Mouse (Mus musculus): Measurements from ENCODE around the gene Gpr6.

The Gpr6 gene

DNA sequence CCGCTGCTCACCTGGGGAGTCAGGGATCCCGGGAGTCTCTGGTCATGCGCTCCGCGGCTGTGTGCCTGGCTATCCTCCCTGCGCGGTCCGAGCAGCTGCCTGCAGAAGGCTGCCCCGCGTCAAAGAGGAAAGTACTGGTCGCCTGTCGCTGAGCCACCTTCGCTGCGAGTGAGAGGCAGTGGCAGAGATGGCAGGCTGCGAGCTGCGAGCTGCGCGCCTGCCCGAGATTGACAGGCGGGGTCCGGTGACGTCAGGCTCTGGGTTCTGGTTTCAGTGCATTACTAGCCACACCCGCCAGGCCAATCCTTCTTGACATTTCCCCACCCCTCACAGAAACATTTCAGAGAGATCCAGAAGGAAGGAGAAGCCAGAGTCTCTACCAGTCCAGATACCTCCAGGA is at the start of gene Gpr6:
TSS of gene Gpr6 (minus strand) at position 170 of the 400 bp plus-strand sequence.
- DNase-seq: no peak

DNA sequence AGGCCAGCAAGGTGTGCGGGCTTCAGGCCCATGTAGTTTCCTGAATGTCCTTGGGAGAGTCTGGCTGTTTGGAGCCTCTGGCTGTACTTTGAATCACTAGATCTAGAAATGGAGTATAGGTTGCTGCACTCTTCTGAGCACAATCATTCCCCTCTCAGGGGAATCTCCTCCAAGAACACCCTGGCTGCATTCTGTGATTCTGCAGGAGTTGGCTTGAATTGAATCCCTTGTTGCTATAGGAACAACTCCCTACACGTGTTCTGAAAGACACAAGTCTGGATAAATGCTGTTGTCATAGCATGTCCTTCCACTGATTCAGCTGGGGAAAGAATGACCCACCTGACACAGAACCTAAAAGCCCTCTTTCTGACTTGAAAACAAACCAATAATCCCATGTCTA is 28.0 kb upstream of the Gpr6 start:
- DNase-seq: no peak

GRCm38 (mm10) chr10:41098137-41098536 is 26.1 kb upstream of the Gpr6 start:
- DNase-seq: no peak

GRCm38 (mm10) chr10:41088852-41089251 is 16.8 kb upstream of the Gpr6 start:
- no peak for DNase-seq

GRCm38 (mm10) chr10:41071696-41072095 is 389 bp downstream of the Gpr6 start:
- DNase-seq: no peak

- DNase-seq: no peak
Measured at GRCm38 (mm10) chr10:41070693-41071651, 1.1 kb downstream of the Gpr6 start.

GRCm38 (mm10) chr10:41060250-41060831 is 11.7 kb downstream of the Gpr6 start:
- no peak for DNase-seq

DNA sequence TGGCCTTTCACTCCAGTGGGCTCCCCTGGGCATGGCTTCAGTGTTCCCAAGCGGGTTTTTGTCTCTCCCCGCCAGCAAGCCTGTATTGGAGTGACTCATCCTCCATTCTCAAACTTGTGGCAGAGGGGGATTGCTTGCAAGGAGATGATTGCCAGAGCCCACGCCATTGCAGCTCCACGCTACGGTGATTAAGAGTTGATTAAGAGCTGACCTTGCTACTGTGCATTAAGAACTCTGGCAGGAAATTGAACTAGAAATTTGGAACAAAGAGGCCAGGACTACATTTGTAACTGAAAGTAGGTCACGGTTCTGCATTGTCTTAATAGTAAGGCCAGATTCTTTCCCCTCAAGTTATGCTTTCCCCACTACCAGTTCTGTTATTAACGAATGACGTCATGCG is 16.5 kb downstream of the Gpr6 start:
- DNase-seq: no peak

DNA sequence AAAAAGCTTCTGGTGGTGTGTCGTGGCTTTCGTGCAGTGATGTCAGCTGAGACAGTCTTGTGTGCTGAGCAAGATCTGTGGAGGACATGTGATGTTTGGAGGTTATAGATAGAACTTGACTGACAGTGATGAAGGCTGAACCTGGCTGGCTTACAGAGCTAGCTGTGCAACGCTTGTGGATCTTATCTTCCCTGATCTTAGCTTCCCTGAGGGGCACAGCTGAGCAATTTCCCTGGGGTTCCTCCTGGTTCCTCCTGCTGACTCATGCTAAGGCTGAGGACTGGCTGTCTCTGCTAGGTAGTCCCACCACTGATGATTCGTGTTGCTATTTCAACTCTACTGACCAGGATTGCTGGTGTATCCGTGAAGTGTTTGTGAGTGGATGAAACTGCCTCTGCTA is 18.1 kb downstream of the Gpr6 start:
- DNase-seq: no peak

DNA sequence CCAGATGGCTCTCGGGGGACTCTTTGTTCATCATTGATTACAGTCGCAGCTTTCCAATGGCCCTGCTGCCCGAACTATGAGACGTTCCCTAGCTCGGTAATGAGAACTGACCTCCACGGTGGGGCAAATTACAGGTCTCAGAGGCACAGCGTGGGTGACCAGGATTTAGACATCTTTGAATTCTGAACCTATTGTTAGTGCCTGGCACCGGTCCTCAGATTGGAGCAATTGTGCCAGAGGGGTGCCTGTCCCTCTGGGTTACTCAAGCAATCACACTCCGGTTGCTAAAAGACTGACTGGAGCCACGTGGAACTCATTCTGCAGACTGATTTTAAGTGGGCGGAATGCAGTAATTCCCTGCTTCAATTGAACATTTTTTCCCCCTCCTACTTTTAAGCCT is 29.8 kb downstream of the Gpr6 start:
- no peak for DNase-seq

GRCm38 (mm10) chr10:41041478-41041877 is 30.6 kb downstream of the Gpr6 start:
- no peak for DNase-seq

GRCm38 (mm10) chr10:41040530-41041085 is 31.5 kb downstream of the Gpr6 start:
- DNase-seq: no peak

GRCm38 (mm10) chr10:41038476-41038875 is 33.6 kb downstream of the Gpr6 start:
- no peak for DNase-seq

DNA sequence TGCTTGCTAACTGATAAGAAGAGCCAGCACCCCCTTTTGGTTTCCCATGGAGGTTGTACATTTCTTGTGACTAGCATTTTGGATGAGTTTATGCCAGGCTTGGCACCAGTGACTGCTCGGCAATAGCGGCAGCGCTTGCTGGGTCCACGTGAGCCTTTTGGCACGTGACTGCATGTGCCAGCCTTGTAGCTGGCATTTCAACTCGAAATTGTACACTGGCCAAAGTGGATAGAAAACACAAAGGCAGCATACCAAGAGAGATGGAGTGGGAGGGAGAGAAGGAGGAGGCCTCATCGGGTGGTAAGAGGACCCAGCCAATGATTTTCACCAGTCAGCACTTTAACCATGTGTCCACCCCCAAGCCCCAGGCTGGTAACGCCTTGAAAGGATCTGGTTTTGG is 34.4 kb downstream of the Gpr6 start:
- peak; percentile 27 for DNase-seq

GRCm38 (mm10) chr10:41032811-41033210 is 39.3 kb downstream of the Gpr6 start:
- no peak for DNase-seq

DNA sequence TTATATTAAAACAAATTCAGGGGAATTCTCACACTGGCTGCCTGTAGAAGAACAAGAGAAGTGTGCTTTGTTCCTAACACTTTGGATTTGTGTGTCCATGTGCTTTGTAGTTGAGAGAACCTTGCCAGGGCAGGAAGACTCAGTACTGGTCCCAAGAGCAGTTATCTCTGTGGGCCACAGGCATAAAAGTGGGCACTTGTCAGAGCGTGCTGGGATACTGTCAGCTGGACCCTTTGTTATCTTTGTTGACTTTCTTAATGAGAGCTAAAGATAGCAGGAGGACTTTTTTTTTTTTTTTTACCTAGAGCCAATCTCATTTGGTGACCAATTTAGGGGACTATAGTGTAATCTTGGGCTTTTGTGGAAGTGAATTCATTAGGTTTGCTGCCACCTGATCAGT is 47.2 kb downstream of the Gpr6 start:
- no peak for DNase-seq

GRCm38 (mm10) chr10:41024406-41024805 is 47.7 kb downstream of the Gpr6 start:
- no peak for DNase-seq

DNA sequence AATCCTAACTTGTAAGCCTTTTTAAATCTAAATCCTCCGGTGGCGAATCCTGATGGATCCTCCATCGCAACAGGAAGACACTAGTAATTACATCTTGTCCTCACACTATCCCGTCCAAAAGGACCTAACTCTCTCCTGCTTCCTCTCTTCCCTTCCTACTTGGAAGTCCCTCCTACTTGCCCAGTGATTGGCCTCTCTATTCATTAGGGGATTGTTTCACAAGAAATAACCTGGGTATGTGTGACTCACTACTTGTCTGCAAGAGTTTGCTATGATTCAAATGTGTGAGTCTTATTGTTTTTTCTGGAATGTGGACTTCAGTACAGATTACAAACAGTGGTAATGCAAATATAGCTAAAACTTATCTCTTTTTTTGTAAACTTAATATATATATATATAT is 49.9 kb downstream of the Gpr6 start:
- no peak for DNase-seq

Data from kidney, adult 11 months (tissue).